Mouse (Mus musculus) skeletal muscle tissue, adult 2 months (tissue): ENCODE data around the gene Yif1a.
A peak's percentile ranks its signal among the peaks of the same experiment; 100 is the strongest.

Experiments used
- DNase-seq: peaks from one replicate; pipeline ENCODE4 v3.0.0-alpha.2; 2012; ENCODE audit warnings: low read depth, low spot score

The Yif1a gene

DNA sequence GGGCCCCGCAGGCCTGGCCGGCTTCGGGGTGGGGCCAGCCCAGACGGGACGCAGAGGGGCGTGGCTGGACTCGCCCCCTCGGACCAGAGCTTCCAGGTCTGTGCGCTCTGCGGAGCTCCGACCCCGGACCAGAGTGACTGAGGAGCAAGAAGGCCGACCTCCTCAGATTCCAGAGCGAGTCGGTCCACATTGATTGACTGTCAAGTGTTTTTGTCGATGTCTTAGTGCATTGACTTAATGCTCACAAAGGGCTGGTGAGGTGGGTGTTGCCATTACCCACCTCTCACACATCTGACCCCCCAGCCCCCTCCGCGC lies 30.0 kb downstream of the Yif1a start, which contains the start of gene Klc2:
Gene Klc2, minus strand, starts transcription at position 177 of the 315 bp plus-strand sequence.
- no peak for DNase-seq

DNA sequence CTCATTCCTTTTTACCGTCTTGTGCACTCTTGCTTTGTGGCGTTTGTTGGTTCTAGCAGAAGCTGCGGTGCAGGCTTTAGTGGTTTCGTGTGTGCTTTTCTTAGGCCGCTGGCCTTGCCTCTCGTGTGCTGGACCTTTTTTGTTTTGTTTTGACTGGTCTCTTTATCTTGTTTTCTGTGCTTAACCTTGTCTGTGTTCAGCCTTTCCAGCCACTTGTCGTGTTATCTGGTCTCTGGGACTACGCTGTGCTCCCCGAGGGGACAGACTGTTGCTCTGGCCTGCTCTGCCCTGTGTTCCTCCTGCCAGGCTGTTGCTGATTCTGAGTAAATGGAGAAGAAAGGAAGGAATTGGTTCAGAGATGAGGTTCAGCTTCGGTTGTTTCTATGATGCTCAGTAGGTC lies 34.2 kb downstream of the Yif1a start:
- no peak for DNase-seq

DNA sequence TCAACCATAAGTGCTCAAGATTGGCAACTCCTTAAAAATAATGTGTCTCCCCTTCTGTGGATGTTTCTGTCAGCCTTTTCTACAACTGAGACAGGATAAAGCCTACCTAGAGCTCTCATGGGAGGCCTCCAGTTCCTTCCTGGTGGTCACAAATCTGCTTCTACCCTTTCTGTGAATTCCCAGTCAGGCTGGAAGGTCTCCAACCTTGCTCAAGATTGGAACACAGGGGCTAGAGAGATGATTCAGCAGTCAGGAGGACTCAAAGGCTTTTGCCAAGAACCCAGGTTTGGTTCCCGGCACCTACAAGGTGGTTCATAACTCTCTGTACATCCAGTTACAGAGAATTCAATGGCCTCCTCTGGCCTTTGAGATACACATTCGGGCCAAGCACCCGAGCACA lies 34.9 kb downstream of the Yif1a start:
- no peak for DNase-seq

DNA sequence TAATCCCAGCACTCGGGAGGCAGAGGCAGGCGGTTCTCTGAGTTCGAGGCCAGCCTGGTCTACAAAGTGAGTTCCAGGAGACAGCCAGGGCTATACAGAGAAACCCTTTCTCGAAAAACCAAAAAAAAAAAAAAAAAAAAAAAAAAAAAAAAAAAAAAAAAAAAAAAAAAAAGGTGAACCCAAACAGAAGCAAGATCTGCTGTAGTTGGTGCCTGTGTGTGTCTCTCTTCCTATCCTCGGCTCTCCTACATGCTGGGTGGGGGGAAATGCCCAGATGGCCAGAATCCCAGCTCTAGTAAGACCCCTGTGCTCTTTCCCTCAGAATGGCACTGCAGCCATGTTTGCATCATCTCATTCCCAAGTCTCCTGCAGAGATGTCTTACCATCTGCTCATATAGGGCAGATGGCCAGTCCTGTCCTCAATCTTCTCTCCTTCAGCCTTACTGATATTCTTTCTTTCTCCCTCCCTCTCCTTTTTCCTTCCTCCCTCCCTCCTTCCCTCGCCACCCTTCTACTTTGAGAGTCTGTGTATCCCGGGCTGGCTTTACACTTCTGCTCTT lies 35.8 kb downstream of the Yif1a start:
- no peak for DNase-seq

DNA sequence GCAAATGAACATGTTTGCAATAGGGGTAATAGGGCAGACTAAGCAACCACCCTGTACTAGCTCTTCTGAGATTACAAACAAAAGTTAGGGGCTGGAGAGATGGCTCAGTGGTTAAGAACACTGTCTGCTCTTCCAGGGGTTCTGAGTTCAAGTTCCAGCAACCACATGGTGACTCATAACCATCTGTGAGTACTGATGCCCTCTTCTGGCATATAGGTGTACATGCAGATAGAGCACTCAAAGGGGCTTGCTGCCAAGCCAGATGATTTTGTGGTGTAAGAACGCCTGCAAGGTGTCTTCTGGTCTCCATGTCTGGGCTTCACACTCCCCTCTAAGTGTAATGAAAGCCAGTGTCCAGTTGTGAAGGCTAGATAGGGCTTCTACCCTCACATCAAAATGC lies 41.4 kb downstream of the Yif1a start:
- no peak for DNase-seq

DNA sequence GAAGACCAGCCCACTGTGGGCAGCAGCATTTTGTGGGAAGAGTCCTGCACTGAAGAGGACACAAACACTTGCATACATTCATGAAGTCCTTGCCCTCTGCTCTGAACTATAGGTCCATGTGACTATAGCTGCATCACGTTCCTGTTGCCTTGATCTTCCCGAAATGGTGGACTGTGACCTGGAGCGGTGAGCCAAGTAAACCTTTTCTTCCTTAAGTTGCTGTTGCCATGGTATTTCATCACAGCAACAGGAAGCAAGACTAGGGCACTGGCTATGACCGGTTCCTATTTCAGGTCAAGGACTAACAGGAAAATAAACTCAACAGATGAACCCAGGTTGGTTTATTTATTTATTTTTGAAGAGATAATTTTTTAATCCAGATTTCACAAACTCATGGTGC lies 42.9 kb downstream of the Yif1a start:
- DNase-seq: no peak

DNA sequence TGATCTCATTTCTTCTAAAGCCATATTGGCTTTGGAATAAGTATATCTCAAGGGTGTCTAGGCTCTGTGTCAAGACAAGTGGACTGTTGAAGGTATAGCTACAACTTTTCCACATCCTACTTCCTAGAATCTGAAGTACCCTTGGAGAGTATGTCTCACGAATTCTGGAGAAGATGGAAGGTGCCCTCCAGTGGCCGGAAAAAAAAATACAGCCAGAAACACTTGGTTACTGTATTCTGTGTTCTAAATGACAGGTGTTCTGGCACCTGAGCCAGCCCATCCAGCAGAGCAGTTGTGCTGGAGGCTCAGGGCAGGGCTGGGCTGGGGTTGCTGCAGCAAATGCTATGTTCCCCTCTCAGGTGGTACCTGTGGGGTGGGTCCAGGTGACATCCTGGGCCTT lies 51.3 kb downstream of the Yif1a start:
- DNase-seq: peak; percentile 11
